Mouse (Mus musculus): ENCODE measurements around the gene Trim29.

Gene Trim29

DNA sequence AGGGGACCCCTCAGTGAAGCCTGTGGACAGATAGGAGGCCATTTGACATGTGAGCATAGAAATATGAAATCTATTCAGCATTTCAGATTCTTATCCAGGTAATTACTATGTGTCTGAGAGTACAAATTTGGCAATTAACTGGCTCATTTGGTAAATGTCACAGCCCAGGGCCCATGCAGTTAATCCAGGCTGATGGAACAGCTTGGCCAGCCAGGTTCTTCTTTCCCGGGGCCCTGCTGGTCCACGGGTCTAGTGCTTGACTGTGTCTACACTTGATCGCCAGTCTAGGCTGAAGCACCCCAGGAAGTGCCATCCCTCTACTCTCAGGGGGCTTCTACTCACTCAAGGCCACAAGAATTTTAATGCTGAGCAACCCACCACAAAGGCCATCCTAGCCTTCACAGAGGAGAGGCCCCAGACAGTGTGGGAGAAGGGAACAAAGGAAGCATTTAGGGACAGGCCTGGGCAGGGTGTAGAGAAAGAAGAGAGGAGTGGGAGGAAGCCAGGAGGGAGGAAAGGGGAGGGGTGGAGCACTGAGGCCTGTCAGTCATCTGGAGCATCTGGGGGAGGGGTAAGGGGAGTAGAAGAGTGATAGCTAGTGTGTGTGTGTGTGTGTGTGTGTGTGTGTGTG, 4.8 kb downstream of the Trim29 start:
- DNase-seq (ENCODE audit: low spot score), result no peak

DNA sequence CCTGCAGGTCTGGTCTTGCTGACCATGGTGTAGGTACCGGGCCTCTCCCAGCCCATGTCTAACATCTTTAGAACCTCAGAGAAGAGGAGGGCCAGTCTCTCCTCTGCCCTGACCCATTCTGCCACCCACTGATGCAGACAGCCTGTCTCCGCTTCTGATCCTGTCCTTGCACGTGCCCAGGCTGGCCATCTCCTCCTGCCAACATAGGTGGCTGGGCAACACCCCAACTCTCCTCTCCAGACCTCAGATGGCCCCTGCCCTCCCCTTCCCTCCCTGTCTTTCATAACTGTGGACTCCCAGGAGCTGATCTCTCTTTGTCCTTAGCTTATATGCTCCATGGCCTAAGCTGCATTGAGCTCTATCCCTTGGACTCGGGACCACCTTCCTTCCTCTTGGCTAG, 5.8 kb downstream of the Trim29 start:
- DNase-seq (ENCODE audit: low spot score), result no peak

DNA sequence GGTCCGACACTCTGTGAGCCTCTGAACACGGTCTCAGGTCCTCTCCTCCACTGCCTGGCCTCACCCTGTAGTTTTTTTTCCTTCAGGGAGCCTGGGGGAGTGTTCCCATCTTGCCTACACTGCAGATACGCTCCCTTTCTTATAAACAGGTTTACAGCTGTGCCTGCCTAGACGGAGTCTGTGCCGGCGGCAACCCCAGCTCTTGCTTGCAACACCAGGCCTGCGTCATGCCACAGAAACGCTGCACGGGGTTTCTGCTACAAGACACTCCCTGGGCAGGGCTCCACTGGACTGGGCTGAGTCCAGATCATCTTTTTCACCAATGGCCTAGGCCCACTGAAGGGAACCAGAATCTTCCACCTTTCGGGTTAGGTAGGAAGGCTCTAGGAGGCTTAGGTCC, 8.0 kb downstream of the Trim29 start:
- DNase-seq (ENCODE audit: low spot score), result no peak

DNA sequence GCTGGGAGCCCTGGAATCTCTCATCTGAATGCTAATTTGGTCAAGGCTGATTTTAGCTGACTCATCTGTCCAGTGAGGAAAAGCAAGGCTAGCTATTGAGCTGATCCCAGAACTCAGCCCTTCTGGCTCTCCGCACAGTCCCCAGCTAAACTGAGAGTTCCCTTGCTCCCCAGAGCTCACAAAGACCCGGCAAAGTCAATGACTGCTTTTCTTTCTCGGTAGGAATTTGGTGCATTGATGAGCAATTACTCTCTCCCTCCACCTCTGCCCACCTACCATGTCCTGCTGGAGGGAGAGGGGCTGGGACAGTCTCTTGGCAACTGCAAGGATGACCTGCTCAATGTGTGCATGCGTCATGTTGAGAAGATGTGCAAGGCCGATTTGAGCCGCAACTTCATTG, 11.3 kb downstream of the Trim29 start:
- DNase-seq (ENCODE audit: low spot score), result no peak

DNA sequence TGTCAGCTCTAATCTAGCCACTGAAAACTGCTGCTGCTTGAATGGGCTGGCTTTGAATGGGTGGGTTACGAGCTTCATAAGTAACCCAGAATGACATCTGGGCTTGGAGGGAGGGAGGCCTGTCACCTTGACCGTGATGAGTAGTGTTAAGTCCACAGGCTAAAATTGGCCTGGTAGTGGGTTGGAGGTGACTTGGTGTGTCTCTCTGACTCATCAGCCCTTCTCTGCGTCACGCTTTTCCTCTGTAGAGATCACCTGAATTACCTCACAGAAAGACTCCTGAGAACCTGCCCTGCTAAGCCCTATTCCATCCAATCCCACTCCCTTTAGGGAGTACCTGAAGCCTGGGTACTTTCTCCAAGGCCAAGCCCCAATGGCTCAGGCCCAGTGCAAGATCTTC, 12.0 kb downstream of the Trim29 start:
- no peak for DNase-seq (ENCODE audit: low spot score)

DNA sequence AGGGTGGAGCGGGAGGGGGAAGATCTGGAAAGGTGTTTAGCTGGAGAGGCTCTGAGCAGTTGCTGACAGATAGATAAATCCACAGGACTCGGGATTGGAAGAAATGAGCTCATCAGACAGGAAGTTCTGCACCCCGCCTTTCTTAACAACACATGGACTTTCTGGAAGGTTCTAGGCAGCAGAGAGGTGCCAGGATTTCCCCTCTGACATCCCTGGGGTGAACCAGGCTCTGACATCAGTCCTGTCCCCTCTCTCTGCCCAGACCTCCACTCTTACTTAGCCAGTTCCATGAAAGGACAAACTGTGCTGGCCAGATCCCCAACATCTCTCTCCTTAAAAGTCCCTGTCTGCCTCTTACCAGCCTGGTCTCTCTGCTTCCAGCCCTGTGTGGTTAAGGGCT, 14.8 kb downstream of the Trim29 start:
- no peak for DNase-seq (ENCODE audit: low spot score)

DNA sequence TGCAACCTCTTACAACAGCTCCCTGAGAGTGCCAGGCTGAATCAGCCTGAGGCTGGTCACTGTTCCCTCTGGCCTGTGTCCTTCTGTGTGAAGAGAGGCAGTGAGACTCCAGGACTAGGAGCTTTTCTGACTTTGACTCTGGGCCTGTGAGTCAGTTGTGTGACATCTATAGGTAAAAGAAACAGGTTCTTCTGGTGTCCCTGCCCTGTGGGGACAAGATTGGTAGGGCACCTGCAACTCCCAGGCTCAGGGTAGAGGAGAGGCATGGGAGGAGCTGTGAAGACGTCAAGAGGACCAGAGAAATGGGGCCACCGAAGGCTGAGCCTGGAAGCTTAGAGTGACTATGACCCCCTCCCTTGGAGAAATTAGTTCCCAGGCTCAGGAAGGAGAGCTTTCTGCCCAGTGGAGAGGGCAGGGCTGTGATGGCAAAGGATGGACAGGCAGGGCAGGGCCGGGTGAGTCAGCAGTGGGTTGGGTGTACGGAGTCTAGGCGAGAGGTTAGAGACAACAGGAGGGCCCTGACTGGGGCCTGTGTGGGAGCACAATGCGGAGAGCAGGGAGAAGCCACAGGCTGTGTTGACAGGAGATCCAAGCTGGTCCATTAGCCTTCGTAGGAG, 15.5 kb downstream of the Trim29 start:
- no peak for DNase-seq (ENCODE audit: low spot score)

DNA sequence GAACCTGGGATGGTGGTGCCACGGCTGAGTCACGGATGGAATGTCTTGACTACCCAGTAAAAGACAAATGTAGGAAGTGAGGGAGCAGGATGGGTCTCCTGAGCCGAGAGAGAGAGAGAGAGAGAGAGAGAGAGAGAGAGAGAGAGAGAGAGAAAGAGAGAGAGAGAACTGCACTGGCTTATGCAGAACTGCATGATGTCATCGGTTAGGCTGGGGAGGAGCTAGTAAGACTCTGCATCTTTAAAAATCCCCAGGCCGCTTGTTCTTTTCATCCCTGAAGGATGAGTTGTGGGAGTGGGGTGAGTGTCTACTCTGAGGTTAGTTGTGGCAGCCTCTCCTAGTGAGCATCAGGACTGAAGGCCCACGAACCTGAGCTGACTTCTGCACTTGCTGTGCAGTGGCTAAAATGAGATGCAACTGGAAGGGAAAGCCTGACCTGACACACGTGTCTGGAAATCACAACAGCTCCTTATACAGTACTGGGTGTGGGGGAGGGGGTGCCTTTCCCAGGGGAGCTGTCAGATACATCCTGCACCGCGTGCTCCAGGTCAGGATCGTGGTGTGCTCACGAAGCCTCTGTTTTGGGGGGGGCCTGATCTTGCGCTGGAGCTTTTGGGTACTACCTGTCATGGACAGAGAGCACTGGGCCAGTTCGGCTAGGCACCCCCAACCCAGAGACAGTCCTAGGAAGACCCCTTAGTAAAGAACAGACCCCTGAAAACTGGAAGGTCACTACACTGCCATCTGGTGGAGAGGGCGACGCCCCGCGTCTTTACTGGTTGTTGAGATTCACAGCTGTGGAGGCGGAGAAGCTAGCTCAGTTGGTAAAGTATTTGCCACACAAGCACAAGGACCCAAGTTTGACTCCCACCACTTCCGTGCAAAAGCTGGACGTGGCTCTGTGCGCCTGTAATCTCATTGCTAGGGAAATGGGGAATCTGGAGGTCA, 16.8 kb downstream of the Trim29 start:
- no peak for DNase-seq (ENCODE audit: low spot score)

DNA sequence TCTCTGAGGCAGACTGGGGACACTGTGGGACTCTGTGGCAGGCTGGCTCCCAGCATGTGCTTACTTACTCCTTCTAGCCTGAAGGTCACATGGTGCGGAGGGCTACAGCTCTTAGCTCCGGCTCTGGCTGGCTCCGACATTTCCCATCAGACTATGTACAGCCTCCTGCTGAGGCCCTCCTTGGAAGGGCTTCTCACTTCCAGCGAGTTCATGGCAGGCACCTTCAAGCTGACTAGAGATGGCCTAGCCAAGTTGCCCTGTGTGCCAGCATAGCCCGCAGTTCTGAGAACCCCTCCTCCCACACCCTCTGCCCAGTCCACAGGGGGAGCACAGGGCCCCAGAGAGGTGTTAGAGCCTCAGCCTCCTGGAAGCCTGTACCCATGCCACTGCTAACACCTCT, 19.8 kb downstream of the Trim29 start:
- DNase-seq (ENCODE audit: low spot score), result no peak

DNA sequence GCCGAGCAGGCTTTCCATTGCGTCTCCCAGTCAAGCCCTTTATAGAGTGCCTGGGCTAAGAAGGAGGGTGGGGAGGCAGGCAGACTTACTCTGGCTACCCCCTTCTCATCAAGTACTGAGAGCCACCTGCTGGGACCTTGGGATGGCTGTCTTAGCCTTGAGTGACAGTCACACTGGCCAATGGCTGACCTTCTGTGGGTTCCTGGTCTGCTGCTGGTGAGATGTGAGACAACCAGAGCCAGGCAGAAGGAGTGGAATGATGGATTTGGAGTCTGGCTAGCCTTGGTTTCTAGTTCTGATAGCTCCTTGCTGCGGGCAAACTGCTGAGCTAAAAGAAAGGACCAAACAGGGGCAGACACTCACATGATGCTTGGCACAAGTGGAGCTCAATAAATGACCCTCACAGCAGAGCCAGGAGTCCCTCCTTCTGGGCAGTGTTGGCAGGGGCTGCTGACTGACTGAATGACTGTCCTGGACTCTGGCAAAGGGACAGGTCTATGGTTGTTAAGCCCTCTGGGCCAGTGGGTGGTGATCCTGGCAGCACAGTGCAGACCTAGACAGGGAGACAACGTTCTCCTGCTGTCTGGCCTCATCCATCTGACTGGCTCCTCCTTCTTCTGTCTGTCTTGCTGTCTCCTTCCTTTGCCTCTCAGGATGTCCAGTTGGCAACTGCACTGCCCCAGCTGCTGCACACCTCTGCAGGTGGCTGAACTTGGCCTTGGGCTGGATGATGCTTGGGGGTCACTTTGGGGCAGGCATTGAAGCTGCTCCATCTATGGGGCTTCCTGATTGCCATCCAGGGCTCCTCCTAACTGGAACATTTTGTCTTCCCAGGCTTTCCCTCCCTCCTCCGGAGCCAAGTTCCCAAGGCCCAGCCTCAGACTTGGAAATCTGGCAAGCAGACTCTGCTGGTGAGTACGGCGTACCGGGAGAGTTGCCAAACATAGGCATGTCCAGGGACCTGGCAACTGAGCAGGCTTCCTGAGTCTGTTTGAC, 21.1 kb downstream of the Trim29 start:
- DNase-seq (ENCODE audit: low spot score), result no peak

DNA sequence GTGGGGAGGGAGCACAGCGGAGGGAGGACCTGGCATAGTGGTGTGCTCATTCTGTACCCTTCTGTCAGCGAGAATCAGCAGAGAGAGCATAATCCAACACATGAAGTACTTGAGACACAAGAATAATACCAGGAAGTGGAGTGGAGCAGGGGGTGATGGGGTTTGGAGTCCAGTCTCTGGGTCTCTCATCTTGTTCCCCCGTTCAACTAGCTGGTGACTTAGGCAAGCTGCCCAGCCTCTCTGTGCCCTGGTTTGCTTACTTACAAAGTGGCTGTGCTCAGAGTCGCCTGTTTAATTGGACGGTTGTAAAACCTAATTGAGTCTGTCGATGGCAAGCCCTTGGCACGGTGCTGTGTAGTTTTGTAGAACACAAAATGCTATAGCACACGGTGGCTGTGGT, 23.8 kb downstream of the Trim29 start:
- DNase-seq (ENCODE audit: low spot score), result no peak

DNA sequence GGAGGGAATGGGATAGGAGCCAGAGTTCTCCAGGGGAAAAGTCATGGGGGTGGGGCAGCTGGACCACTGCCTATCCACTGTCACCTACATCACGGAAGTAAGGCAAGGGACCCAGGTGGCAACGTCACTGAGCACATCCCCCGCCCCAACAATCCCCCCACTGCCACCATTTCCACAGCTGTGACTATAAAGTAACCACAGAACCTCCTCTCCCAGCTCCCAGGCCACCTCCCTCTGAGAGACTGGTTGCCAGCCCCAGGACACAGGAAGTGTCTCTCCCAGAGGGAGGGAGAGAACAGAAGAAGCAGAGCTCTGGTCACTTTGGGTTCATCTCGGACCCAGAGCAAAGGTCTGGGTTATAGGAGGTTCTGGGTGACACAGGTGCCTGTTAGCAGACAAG, 27.0 kb downstream of the Trim29 start:
- no peak for DNase-seq (ENCODE audit: low spot score)

DNA sequence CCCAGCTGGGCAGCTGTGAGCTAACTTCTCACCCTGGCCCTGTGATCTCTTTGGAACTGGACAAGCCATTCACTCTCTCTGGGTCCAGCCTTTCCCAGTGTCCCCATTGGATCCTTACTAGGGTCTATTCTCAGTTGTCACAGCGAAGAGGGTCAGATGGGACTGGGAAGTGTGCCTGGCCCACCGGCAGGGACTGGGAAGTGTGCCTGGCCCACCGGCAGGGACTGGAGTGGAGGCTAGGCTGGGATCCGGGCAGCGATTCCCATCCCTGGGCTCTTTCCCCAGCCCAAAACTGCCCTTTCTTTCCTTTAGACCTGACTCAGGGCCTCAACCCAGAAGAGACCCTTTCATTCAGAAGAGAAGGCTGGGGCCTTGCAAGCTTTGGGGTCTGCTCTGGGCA, 27.4 kb downstream of the Trim29 start:
- no peak for DNase-seq (ENCODE audit: low spot score)

DNA sequence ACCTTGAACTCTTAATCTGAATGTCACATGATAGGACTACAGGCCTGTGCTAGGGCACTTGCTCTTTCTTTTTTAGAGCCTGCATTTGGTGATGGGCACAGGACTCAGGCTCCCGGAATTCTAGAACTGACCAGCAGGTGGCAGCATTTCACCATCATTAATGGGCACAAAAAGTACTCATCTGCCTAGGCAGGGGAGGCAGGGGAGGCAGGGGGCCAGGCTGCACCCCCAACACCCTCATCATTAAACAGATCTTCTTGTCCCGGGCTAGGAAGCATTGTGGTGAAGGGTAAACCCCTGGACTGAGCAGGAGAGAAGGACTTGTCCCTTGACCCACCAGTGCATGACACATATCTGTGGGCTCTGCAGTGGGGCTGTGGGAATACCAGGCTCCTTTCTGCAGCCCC, 29.0 kb downstream of the Trim29 start:
- no peak for DNase-seq (ENCODE audit: low spot score)

DNA sequence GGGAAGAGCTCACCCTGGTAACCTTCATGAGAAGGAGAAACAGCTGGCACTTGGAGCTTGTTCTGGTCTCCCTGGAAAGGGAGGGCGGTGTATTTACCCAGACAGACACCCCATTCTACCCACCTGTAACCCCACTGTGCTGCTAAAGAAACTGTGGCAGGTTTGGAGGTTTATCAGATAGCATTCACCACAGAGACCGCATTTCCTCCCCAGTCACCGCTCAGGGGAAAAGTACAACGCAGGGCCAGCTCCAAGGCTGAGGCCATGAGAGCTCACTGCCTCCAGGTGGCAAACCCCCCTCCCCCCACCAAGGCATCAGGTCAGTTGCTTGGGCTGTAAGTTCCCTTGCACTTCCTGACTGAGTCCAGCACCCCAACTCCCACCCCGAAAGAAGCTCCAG, 39.4 kb downstream of the Trim29 start:
- DNase-seq (ENCODE audit: low spot score), result no peak

DNA sequence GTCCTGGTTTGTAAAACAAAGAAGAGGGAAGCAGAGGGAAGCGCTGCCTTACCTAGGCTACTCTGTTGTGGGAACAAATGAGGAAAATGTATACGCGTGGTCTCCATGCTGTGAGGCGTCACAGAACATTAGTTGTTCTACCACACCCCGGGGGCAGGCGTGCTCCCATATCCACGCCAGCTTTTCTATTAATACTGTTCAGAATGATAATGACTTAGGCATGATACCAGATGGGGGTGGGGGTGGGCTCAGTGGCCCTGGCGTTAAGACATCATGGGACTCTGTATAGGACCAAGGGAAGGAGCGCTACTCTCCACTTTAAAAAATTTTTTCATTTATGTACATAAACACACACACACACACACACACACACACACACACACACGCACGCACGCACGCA, 40.4 kb downstream of the Trim29 start:
- DNase-seq (ENCODE audit: low spot score), result no peak

DNA sequence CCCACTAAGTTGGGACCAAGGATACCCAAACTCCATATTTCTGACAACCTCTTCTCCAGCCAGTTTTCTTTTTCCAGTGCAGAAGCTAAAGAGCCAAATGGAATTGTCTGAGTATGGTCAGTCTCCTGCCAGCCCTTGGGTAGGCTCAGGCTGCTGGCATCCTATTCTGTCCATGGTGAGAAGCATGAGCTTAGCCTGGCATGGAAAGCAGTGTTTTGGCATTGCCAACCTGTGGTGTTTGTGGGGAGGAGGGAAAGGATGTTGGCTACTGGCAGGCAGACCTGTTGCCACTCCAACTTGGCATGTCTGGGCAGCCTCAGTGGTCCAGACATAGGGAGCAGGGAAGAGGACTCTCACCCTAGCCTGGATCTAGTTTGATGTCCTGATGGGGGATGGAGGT, 46.4 kb downstream of the Trim29 start:
- no peak for DNase-seq (ENCODE audit: low spot score)

DNA sequence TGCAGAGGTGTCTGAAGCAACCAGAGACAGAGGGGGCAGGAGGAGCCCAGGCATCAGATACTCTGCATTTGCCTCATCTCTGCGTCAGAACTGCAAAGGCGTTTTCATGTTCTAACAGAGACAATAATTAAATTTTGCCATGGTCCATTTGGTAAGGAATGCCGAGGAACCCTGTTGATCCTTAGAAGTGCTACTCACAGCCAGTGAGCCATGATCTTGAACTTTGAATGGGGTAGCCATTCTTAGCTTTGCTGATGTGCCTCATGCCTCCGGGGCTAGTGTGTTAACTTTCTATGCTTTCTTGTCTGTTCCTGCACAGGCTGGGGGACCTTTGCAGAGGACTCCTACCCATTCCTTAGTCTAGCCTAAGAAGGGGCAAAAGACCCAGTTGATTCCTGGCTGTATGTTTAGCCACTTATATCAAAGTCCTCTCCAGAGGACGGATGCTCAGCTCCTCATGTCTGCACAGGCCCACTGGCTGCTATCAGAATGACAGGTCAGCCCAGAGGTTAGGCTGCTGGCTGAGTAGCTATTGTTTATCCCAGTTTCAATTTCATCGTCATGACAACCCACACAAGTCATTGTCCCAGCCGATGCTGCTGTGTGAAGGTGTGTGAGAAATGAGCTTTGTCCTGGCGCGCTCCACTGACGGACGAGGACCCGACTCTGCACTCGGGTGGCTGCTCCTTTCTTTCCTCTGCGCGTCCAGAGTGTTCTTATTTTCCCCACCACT, 48.1 kb downstream of the Trim29 start:
- no peak for DNase-seq (ENCODE audit: low spot score)

DNA sequence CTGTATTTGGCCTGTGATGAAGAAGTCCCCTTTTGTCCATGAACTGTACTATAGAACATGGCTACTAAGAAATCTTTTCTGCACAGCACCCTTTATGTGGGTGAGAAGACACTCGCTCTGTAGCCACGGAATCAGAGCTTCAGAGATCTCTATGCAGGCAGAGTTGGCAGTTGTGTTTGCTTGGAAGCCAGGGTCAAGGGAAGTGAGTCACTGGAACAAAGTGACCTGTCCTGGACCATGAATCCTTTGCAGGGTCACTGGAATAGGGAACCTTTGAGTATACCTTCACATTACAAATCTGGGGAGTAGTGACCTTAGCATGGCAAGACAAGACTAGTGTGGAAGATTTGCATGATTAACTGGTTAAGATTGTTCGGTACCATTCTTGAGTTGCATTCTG, 58.1 kb downstream of the Trim29 start:
- no peak for DNase-seq (ENCODE audit: low spot score)

DNA sequence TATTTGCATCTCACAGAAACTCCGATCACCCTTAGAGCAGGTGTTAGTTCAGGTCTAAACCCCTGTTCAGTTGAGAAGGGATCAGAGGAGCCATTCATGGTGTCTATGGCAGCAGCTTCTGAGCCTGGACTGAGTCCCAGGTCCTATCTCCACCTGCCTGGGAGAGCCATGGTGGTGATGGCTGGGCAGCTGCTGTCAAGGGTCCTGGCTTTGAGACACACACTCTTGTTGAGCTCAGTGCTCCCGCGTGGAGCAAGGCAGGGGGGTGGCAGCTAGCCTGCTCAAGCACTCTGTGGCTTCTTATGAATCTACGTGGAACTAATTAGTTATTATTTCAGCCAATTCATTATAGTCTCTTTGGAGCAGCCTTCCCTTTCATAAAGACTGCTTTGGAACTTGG, 73.2 kb downstream of the Trim29 start:
- DNase-seq (ENCODE audit: low spot score), result no peak

DNA sequence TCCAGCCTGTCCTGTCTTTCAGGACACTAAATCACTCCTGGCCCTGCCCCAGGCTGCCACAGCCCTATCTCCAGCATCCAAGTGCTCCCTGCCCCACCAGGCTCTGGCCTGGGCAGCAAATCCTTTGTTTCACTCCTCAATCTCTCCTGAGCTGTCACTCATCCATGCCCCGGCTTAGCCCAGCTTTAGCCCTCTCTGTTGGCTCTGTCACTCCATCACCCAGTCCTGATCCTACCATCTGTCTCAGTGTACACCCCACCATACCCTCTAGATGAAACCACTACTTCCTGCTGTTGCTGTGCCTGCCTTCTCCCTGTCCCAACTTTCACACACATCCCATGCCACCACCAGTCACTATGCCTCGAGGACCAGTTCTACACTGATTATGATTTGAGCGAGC, 73.8 kb downstream of the Trim29 start:
- DNase-seq (ENCODE audit: low spot score), result no peak
